Mouse (Mus musculus): ENCODE measurements at regions not wholly inside any gene's neighbourhood (a gene's known extent, or its start where the extent isn't known, plus 50 kb on each side); places are given as distances from the start of the nearest gene placed in this dataset.
A peak's percentile ranks its signal among the peaks of the same experiment; 100 is the strongest.

- no peak for DNase-seq (ENCODE audit: low read depth)
These were observed 211.7 kb upstream of the Nfe2l3 start for GRCm38 (mm10) chr6:51220778-51221177.

- DNase-seq (ENCODE audit: low read depth), result no peak
These were observed 196.3 kb upstream of the Nfe2l3 start for GRCm38 (mm10) chr6:51236077-51236740.

GRCm38 (mm10) chr6:51240039-51240438 lies 192.4 kb upstream of the Nfe2l3 start:
- no peak for DNase-seq (ENCODE audit: low read depth)

- no peak for DNase-seq (ENCODE audit: low read depth)
These were observed 182.2 kb upstream of the Nfe2l3 start for GRCm38 (mm10) chr6:51250233-51250632.

- no peak for DNase-seq (ENCODE audit: low read depth)
These were observed 181.0 kb upstream of the Nfe2l3 start for GRCm38 (mm10) chr6:51251432-51251831.

GRCm38 (mm10) chr6:51252721-51253120 lies 179.7 kb upstream of the Nfe2l3 start:
- DNase-seq (ENCODE audit: low read depth), result no peak

GRCm38 (mm10) chr6:51256631-51257030 lies 175.8 kb upstream of the Nfe2l3 start:
- DNase-seq (ENCODE audit: low read depth), result no peak

GRCm38 (mm10) chr6:51257524-51257923 lies 174.9 kb upstream of the Nfe2l3 start:
- DNase-seq (ENCODE audit: low read depth), result no peak

- peak; percentile 24 for DNase-seq (ENCODE audit: low read depth)
These were observed 174.2 kb upstream of the Nfe2l3 start for GRCm38 (mm10) chr6:51258304-51258703.

- DNase-seq (ENCODE audit: low read depth), result no peak
These were observed 168.9 kb upstream of the Nfe2l3 start for GRCm38 (mm10) chr6:51263595-51263994.

- no peak for DNase-seq (ENCODE audit: low read depth)
These were observed 167.1 kb upstream of the Nfe2l3 start for GRCm38 (mm10) chr6:51265329-51265728.

- DNase-seq (ENCODE audit: low read depth), result no peak
These were observed 165.7 kb upstream of the Nfe2l3 start for GRCm38 (mm10) chr6:51266721-51267120.

- DNase-seq (ENCODE audit: low read depth), result no peak
These were observed 164.6 kb upstream of the Nfe2l3 start for GRCm38 (mm10) chr6:51267888-51268287.

GRCm38 (mm10) chr6:51268931-51269330 lies 163.5 kb upstream of the Nfe2l3 start:
- no peak for DNase-seq (ENCODE audit: low read depth)

- DNase-seq (ENCODE audit: low read depth), result no peak
These were observed 162.9 kb upstream of the Nfe2l3 start for GRCm38 (mm10) chr6:51269617-51270016.

GRCm38 (mm10) chr6:51270216-51271127 lies 162.0 kb upstream of the Nfe2l3 start:
- no peak for DNase-seq (ENCODE audit: low read depth)

GRCm38 (mm10) chr6:51271128-51271480 lies 161.4 kb upstream of the Nfe2l3 start:
- no peak for DNase-seq (ENCODE audit: low read depth)

GRCm38 (mm10) chr6:51272136-51272736 lies 160.2 kb upstream of the Nfe2l3 start:
- no peak for DNase-seq (ENCODE audit: low read depth)

- no peak for DNase-seq (ENCODE audit: low read depth)
These were observed 153.0 kb upstream of the Nfe2l3 start for GRCm38 (mm10) chr6:51279491-51279890.

GRCm38 (mm10) chr6:51280231-51280630 lies 152.2 kb upstream of the Nfe2l3 start:
- DNase-seq (ENCODE audit: low read depth), result no peak

- DNase-seq (ENCODE audit: low read depth), result no peak
These were observed 148.4 kb upstream of the Nfe2l3 start for GRCm38 (mm10) chr6:51283916-51284706.

- DNase-seq (ENCODE audit: low read depth), result no peak
These were observed 147.6 kb upstream of the Nfe2l3 start for GRCm38 (mm10) chr6:51284881-51285280.
